ENCODE assay signal across 8 mouse cellular contexts in the genomic region with DNA sequence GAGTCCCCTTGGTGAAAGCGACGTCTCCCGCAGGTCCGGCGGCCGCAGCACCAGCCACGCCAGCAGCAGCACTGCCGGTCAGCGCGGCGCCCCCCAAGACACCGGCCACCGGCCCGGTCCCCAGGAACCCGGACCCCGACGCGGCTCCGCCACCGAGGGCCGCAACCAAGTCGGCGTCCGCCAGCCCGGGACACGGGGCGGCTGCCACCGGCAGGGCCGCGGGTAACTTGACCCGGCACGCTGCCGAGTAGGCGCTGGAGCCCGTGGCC. TPM values are rescaled to one million over a fixed set of nuclear protein-coding genes. Genes with fewer than 3 reads are reported as not detected.
DNase-seq lines count a peak whose midpoint lies in the region; ATAC-seq and TF ChIP-seq lines count a peak whose summit lies in the region.

No protein-coding gene starts in this region.

- TF ChIP-seq POLR2A in MEL (IDR thresholded peaks at IDR 0.05; ENCODE audit: control insufficient read depth in 1 of 2, insufficient read depth in 1 of 2, low read depth in 1 of 2, low read length in 2 of 2, poor library complexity in 1 of 2): no peak; a peak in 1 of 4 replicates

- H3K27ac ChIP-seq in heart, embryonic 15.5 days: peak overlapping the region; percentile 99
- peak overlapping the region; percentile 90 for H3K27ac ChIP-seq in MEL (ENCODE audit: control insufficient read depth, low read depth, low read length)
- peak overlapping the region; percentile 99 for H3K27ac ChIP-seq in heart, embryonic 16.5 days (ENCODE audit: low read length)
- peak overlapping the region; percentile 98 for H3K27ac ChIP-seq in midbrain, embryonic 10.5 days (replicated peaks)

- TF ChIP-seq CTCF in MEL (IDR thresholded peaks at IDR 0.05 in 2 of 3, conservative IDR thresholded peaks at IDR 0.05 in 1 of 3; ENCODE audit: control insufficient read depth in 1 of 3, insufficient read depth in 1 of 3, low read depth in 2 of 3, low read length in 3 of 3, poor library complexity in 1 of 3, severe bottlenecking in 1 of 3): no peak

- H3K4me1 ChIP-seq in heart, embryonic 15.5 days (replicated peaks): peaks cover 7% of the 10 kb centered on the region; the same call in 1 of the 2 replicates
- peaks cover 0 to 3% of the 10 kb centered on the region in 2 experiments; a peak in 1 of 4 replicates for H3K4me1 ChIP-seq in MEL (ENCODE audit: control insufficient read depth in 1 of 2, insufficient read depth in 2 of 2, low read length in 2 of 2)
- H3K4me1 ChIP-seq in heart, embryonic 16.5 days (ENCODE audit: control insufficient read depth, insufficient read depth, low read length): peaks cover 8% of the 10 kb centered on the region
- H3K4me1 ChIP-seq in midbrain, embryonic 10.5 days: peaks cover 4% of the 10 kb centered on the region; the same call in 1 of the 2 replicates

- H3K27me3 ChIP-seq in heart, embryonic 15.5 days: no peaks in the 10 kb centered on the region
- no peaks in the 10 kb centered on the region for H3K27me3 ChIP-seq in MEL (ENCODE audit: control insufficient read depth in 1 of 2, insufficient read depth in 2 of 2, low read length in 2 of 2)
- H3K27me3 ChIP-seq in heart, embryonic 16.5 days (ENCODE audit: control insufficient read depth, insufficient read depth, low read length): no peaks in the 10 kb centered on the region
- H3K27me3 ChIP-seq in midbrain, embryonic 10.5 days (ENCODE audit: low read depth, poor library complexity, severe bottlenecking): no peaks in the 10 kb centered on the region

- H3K79me2 ChIP-seq in MEL (ENCODE audit: control insufficient read depth, insufficient read depth, low read length, poor library complexity): peaks cover 23% of the 10 kb centered on the region

- no peak for TF ChIP-seq EP300 in MEL (IDR thresholded peaks at IDR 0.05; ENCODE audit: low read depth in 1 of 2, low read length in 2 of 2)

- H3K4me3 ChIP-seq in heart, embryonic 15.5 days: peak overlapping the region; percentile 100
- peak overlapping the region; percentile 97 for H3K4me3 ChIP-seq in MEL (ENCODE audit: control insufficient read depth in 1 of 2, insufficient read depth in 1 of 2, low read depth in 2 of 2, low read length in 2 of 2)
- peak overlapping the region; percentile 89 for H3K4me3 ChIP-seq in heart, embryonic 16.5 days (ENCODE audit: low read length)
- peak overlapping the region; percentile 96 for H3K4me3 ChIP-seq in midbrain, embryonic 10.5 days

- H3K4me2 ChIP-seq in heart, embryonic 15.5 days: peak overlapping the region; percentile 65
- peak overlapping the region; percentile 69 for H3K4me2 ChIP-seq in heart, embryonic 16.5 days (ENCODE audit: low read depth, low read length)

- 0% methylated on average over 32 of the region's 35 CpGs for WGBS in heart, embryonic 15.5 days
- 0% methylated on average over 33 of the region's 35 CpGs for WGBS in heart, embryonic 16.5 days
- whole genome bisulfite sequencing in midbrain, embryonic 10.5 days: 0% methylated on average over 35 of the region's 35 CpGs

- intact Hi-C loops in heart, postnatal 10 days (cut with DNase I): loop anchor here (5.0 to 10.0 kb wide), 3 partner anchors 41 to 149 kb away; no protein-coding TSS in a partner anchor

- TF ChIP-seq RAD21 in MEL (IDR thresholded peaks at IDR 0.05; ENCODE audit: low read depth, low read length): no peak

- no peaks in the 10 kb centered on the region for H3K36me3 ChIP-seq in heart, embryonic 15.5 days
- peaks cover 0 to 17% of the 10 kb centered on the region in 2 experiments; a peak in 2 of 4 replicates for H3K36me3 ChIP-seq in MEL (ENCODE audit: control insufficient read depth in 1 of 2, insufficient read depth in 2 of 2, low read length in 2 of 2)
- no peaks in the 10 kb centered on the region for H3K36me3 ChIP-seq in heart, embryonic 16.5 days (ENCODE audit: control insufficient read depth, insufficient read depth)
- H3K36me3 ChIP-seq in midbrain, embryonic 10.5 days: no peaks in the 10 kb centered on the region

- ATAC-seq in heart, embryonic 15.5 days (replicated peaks; ENCODE audit: insufficient number of reproducible peaks, insufficient read depth, low FRiP score, low read depth): peak; percentile 2; the same call in 1 of the 2 replicates
- ATAC-seq in heart, embryonic 16.5 days (replicated peaks; ENCODE audit: extremely low read depth, insufficient read depth, low FRiP score): peak; percentile 4; the same call in 1 of the 2 replicates

- H3K9ac ChIP-seq in heart, embryonic 15.5 days: peak overlapping the region; percentile 98
- H3K9ac ChIP-seq in MEL (ENCODE audit: control insufficient read depth, low read depth, low read length, poor library complexity, severe bottlenecking): peak overlapping the region; percentile 93
- H3K9ac ChIP-seq in heart, embryonic 16.5 days (ENCODE audit: low read length): peak overlapping the region; percentile 97

- no peak for DNase-seq in heart, postnatal 10 days
- no peak for DNase-seq in MEL (ENCODE audit: low read depth, low spot score)
- no peak for DNase-seq in midbrain, embryonic 10.5 days (ENCODE audit: low spot score)
- DNase-seq in urinary bladder, adult 2 months (ENCODE audit: low spot score): no peak
- DNase-seq in retina, postnatal 1 day: no peak
- DNase-seq in layer of hippocampus, adult 9-10 months (ENCODE audit: low spot score): no peak

- no peaks in the 10 kb centered on the region for H3K9me3 ChIP-seq in heart, embryonic 15.5 days (replicated peaks)
- no peaks in the 10 kb centered on the region for H3K9me3 ChIP-seq in MEL (replicated peaks; ENCODE audit: insufficient read depth, low read length)
- no peaks in the 10 kb centered on the region for H3K9me3 ChIP-seq in heart, embryonic 16.5 days (replicated peaks; ENCODE audit: control insufficient read depth, low read length)
- H3K9me3 ChIP-seq in midbrain, embryonic 10.5 days (replicated peaks): no peaks in the 10 kb centered on the region

TF ChIP-seq in MEL, 35 proteins besides CTCF, POLR2A, EP300 and RAD21:
- TF ChIP-seq TCF12 (IDR thresholded peaks at IDR 0.05; ENCODE audit: low read depth, low read length): no peak
- no peak for TF ChIP-seq TBP (IDR thresholded peaks at IDR 0.05; ENCODE audit: low read depth, low read length)
- TF ChIP-seq E2F4 (IDR thresholded peaks at IDR 0.05; ENCODE audit: borderline replicate concordance, low read depth, low read length): no peak
- no peak for TF ChIP-seq MXI1 (IDR thresholded peaks at IDR 0.05; ENCODE audit: low read depth, low read length)
- TF ChIP-seq USF2 (IDR thresholded peaks at IDR 0.05; ENCODE audit: borderline replicate concordance in 1 of 2, insufficient read depth in 1 of 2, low read depth in 1 of 2, low read length in 2 of 2): no peak
- no peak for TF ChIP-seq ZKSCAN1 (IDR thresholded peaks at IDR 0.05; ENCODE audit: low read depth, low read length)
- TF ChIP-seq POLR2AphosphoS2 (IDR thresholded peaks at IDR 0.05; ENCODE audit: low read length): no peak
- TF ChIP-seq MYB (IDR thresholded peaks at IDR 0.05; ENCODE audit: low read depth, low read length): no peak
- TF ChIP-seq MYC (IDR thresholded peaks at IDR 0.05; ENCODE audit: low read depth, low read length): no peak
- TF ChIP-seq TAL1 (IDR thresholded peaks at IDR 0.05; ENCODE audit: low read length): no peak
- TF ChIP-seq ELF1 (IDR thresholded peaks at IDR 0.05; ENCODE audit: low read depth, low read length): no peak
- no peak for TF ChIP-seq KAT2A (conservative IDR thresholded peaks at IDR 0.05; ENCODE audit: low read depth, low read length)
- no peak for TF ChIP-seq USF1 (IDR thresholded peaks at IDR 0.05; ENCODE audit: low read depth, low read length)
- no peak for TF ChIP-seq SIN3A (IDR thresholded peaks at IDR 0.05; ENCODE audit: low read length)
- TF ChIP-seq RCOR1 (IDR thresholded peaks at IDR 0.05; ENCODE audit: low read depth, low read length): no peak

RNA-seq across cellular contexts. Expression of gene Rasa1, which starts 0.4 kb away (rescaled TPM):
- 31.6 and 36.1 TPM in 2 replicates for polyA plus RNA-seq in heart, embryonic 15.5 days (2015; fragmentation: Nextera tagmentation; extraction: Ambion mirVana)
- 10 to 100 TPM; 41.8 to 48.1 TPM for total RNA-seq in heart, postnatal 10 days (2021)
- total RNA-seq in MEL (2012; rRNA removed): 14.0 and 14.3 TPM in 2 replicates
- 10 to 100 TPM in 1 of 2 experiments, not detected in 1; 22.3 TPM for polyA plus RNA-seq in MEL (2012; ENCODE audit: insufficient read depth in 1 of 2, insufficient read length in 2 of 2, low read depth in 1 of 2, low replicate concordance in 2 of 2, missing spikeins in 1 of 2)
- 29.9 and 33.1 TPM in 2 replicates for polyA plus RNA-seq in heart, embryonic 16.5 days (2015; fragmentation: Nextera tagmentation; extraction: Ambion mirVana)
- 44.1 and 45.4 TPM in 2 replicates for polyA plus RNA-seq in midbrain, embryonic 10.5 days (2016; fragmentation: Nextera tagmentation; extraction: Ambion mirVana)
- polyA plus RNA-seq in urinary bladder, adult 2 months (2012; rRNA removed): 33.1 and 36.3 TPM in 2 replicates
